Mouse (Mus musculus) stomach, postnatal 0 days (tissue): ENCODE measurements around the gene Bbx. TPM values are rescaled to one million over a fixed set of nuclear protein-coding genes. Genes with fewer than 3 reads are reported as not detected.

Experiments used
- ATAC-seq: fragments of 200-750 bp; cut with Nextera tagmentation; 2 replicates; pipeline ENCODE4 v1.8.0; 2017; ENCODE audit not compliant: low FRiP score, low TSS enrichment
- DNase-seq: peaks from one replicate; pipeline ENCODE4 v3.0.0-alpha.2; 2016; ENCODE audit warnings: low spot score
- H3K27ac ChIP-seq: fragments of 300-500 bp; sonication (generic); replicated peaks from 2 replicates; pipeline ENCODE4 v1.5.1; 2014; ENCODE audit warnings: mild to moderate bottlenecking, control low read depth
- H3K27me3 ChIP-seq: fragments of 300-500 bp; sonication (generic); 2 replicates; pipeline ENCODE4 v1.6.1; 2014; ENCODE audit warnings: low read length; ENCODE audit not compliant: control insufficient read depth, insufficient read depth
- H3K36me3 ChIP-seq: fragments of 300-500 bp; sonication (generic); 2 replicates; pipeline ENCODE4 v1.6.1; 2014; ENCODE audit warnings: low read length, mixed read lengths; ENCODE audit not compliant: control insufficient read depth, insufficient read depth
- H3K4me1 ChIP-seq: fragments of 300-500 bp; sonication (generic); replicated peaks from 2 replicates; pipeline ENCODE4 v1.6.1; 2014; ENCODE audit warnings: antibody characterized with exemption; ENCODE audit not compliant: control insufficient read depth, insufficient read depth
- H3K4me2 ChIP-seq: fragments of 300-500 bp; sonication (generic); replicated peaks from 2 replicates; pipeline ENCODE4 v1.6.1; 2014; ENCODE audit warnings: low read depth, mild to moderate bottlenecking, control low read depth, moderate library complexity
- H3K4me3 ChIP-seq: fragments of 300-500 bp; sonication (generic); 2 replicates; pipeline ENCODE4 v1.5.1; 2014; ENCODE audit warnings: low read depth, low read length, control low read depth
- H3K9ac ChIP-seq: fragments of 300-500 bp; sonication (generic); 2 replicates; pipeline ENCODE4 v1.6.1; 2014; ENCODE audit warnings: mild to moderate bottlenecking, low read length, control low read depth, mixed read lengths
- H3K9me3 ChIP-seq: fragments of 300-500 bp; sonication (generic); 2 replicates; pipeline ENCODE4 v1.6.1; 2016; ENCODE audit warnings: low read length; ENCODE audit not compliant: control insufficient read depth
- CTCF ChIP-seq: IDR thresholded peaks from 2 replicates; pipeline ENCODE4 v1.5.1; 2016; ENCODE audit warnings: antibody characterized with exemption, low read depth, mild to moderate bottlenecking, moderate library complexity
- EP300 ChIP-seq: optimal IDR thresholded peaks from 2 replicates; pipeline ENCODE3; 2016; ENCODE audit warnings: antibody characterized with exemption
- WGBS: fragments of 180-500 bp; shearing (Covaris S2); extraction: QIAGEN DNeasy Blood & Tissue Kit; methylation state at CpG from one replicate; pipeline ENCODE4 v1.1.7; 2014; 5-methylcytosine and 5-hydroxymethylcytosine counted together
- polyA plus RNA-seq: library from polyadenylated mRNA; unstranded; fragments of >200 nt; fragmentation: Nextera tagmentation; extraction: Ambion mirVana; gene quantifications from 2 replicates; pipeline ENCODE4 v1.2.1, GENCODE M21; 2015

Gene Bbx
- polyA plus RNA-seq, 1 experiment from 2014 or later, result 17.9 TPM

DNA sequence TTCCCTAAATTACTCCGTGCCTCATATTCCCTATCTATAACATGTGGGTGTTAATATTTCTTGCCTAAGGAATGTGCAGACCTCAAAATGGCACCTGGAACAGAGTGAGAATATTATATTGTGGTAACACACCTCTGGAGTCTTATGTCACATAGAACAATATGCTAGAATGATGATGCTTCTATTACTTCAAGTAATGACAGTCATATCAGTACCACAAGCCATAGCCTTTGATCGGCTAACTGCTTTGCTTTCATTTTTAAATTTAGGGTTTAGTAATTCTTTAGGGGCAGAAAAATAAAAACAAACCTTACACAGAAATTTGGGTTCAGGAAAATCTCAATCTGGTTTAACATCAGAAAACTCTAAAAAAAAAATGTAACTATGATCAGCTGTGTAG lies 201.6 kb downstream of the Bbx start:
- no peak overlapping the region for H3K4me3 ChIP-seq
- H3K27me3 ChIP-seq, result no peaks in the 10 kb centered on the region
- H3K4me1 ChIP-seq, result no peaks in the 10 kb centered on the region
- DNase-seq (no peak), ATAC-seq (no peak)
- H3K9me3 ChIP-seq, result no peaks in the 10 kb centered on the region
- no peak overlapping the region for H3K4me2 ChIP-seq
- no peak overlapping the region for H3K27ac ChIP-seq
- no peak for TF ChIP-seq EP300
- no peak for TF ChIP-seq CTCF
- H3K36me3 ChIP-seq, result no peaks in the 10 kb centered on the region
- WGBS, result 93% methylated on average over 2 of the region's 2 CpGs
- no peak overlapping the region for H3K9ac ChIP-seq

GRCm38 (mm10) chr16:50228833-50229232 lies 203.4 kb downstream of the Bbx start:
- H3K4me1 ChIP-seq, result no peaks in the 10 kb centered on the region
- H3K27me3 ChIP-seq, result no peaks in the 10 kb centered on the region
- no peak overlapping the region for H3K4me3 ChIP-seq
- H3K9me3 ChIP-seq, result no peaks in the 10 kb centered on the region
- TF ChIP-seq EP300 (no peak), CTCF (no peak)
- no peak overlapping the region for H3K9ac ChIP-seq
- H3K4me2 ChIP-seq, result no peak overlapping the region
- peaks cover 7% of the 10 kb centered on the region; the same call in 1 of the 2 replicates for H3K36me3 ChIP-seq
- no peak for DNase-seq
- WGBS, result 95% methylated on average over 1 of the region's 1 CpGs
- ATAC-seq, result no peak
- H3K27ac ChIP-seq, result no peak overlapping the region

DNA sequence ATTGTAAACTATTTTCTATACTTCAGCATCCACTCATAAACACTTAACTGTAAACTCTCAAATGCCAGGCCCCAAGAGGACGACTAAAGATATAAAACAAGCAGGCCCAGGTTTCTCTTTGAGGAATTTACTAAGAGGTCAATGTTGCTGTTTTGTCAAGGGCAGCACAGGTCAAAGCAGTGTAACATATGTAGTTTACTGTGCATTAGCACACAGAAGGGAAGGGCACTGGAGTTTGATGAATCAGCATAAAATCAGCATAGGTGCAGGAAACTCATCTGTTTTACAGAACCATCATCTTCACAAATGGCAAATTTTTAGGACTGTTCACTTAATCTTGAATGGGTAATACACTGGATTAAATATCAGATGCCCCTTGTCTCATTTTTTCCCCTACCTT lies 205.9 kb downstream of the Bbx start:
- WGBS, result 51% methylated on average over 1 of the region's 1 CpGs
- Histone ChIP-seq H3K27me3 (no peaks in the 10 kb centered on the region), H3K4me2 (no peak overlapping the region), H3K9me3 (no peaks in the 10 kb centered on the region), H3K27ac (no peak overlapping the region), H3K36me3 (peaks cover 11% of the 10 kb centered on the region; the same call in 1 of the 2 replicates), H3K4me1 (no peaks in the 10 kb centered on the region), H3K4me3 (no peak overlapping the region), H3K9ac (no peak overlapping the region)
- ATAC-seq, result no peak
- no peak for TF ChIP-seq CTCF
- no peak for TF ChIP-seq EP300
- DNase-seq, result no peak

- Histone ChIP-seq H3K36me3 (peaks cover 11% of the 10 kb centered on the region; the same call in 1 of the 2 replicates), H3K27ac (no peak overlapping the region), H3K4me2 (no peak overlapping the region), H3K4me1 (no peaks in the 10 kb centered on the region), H3K9ac (no peak overlapping the region), H3K27me3 (no peaks in the 10 kb centered on the region), H3K9me3 (no peaks in the 10 kb centered on the region), H3K4me3 (no peak overlapping the region)
- TF ChIP-seq EP300 (no peak), CTCF (no peak)
- ATAC-seq, result no peak
- DNase-seq, result no peak
- WGBS, result 88% methylated on average over 3 of the region's 3 CpGs
Measured at GRCm38 (mm10) chr16:50224946-50225345, 207.2 kb downstream of the Bbx start.

DNA sequence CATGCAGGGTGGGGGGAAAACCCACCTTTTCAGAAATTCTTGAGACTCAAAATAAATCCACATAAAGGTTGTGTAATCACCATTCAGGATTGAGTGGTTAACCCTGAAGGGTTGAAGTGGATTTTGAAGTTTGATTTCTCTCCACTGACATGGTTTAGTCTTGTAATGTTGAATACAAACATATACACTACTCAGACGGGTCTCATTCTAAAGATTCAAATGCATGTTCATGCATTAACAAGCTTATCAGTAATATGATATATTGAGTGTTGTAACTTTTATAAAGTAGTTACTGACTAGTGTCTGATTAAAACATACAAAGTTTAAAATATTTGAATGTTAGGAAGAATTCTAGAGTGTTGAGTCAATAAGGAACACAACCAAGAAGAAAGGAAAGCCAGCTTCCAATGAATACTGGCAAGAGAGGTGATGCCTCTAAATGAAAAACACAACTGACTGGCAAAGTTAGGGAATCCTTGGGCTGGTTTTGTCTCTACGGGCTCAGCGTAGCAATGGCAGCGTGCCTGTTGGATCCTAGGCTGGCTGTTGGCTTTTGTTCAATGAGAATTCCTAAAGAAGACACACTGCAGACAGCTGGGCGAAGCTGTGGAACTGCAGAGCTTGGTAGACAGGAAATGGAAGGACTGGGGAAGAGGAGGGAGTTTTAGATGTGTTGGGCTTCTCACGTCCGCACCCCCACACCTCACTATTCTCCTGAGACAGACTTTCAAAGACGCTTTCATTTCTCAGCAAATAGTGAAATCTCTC lies 211.3 kb downstream of the Bbx start:
- H3K27me3 ChIP-seq, result no peaks in the 10 kb centered on the region
- no peak overlapping the region for H3K4me2 ChIP-seq
- peaks cover 14% of the 10 kb centered on the region; the same call in 1 of the 2 replicates for H3K36me3 ChIP-seq
- no peak overlapping the region for H3K27ac ChIP-seq
- DNase-seq, result no peak
- ATAC-seq, result no peak
- no peaks in the 10 kb centered on the region for H3K9me3 ChIP-seq
- no peaks in the 10 kb centered on the region for H3K4me1 ChIP-seq
- H3K9ac ChIP-seq, result no peak overlapping the region
- H3K4me3 ChIP-seq, result no peak overlapping the region
- TF ChIP-seq CTCF (no peak), EP300 (no peak)
- WGBS, result 59% methylated on average over 8 of the region's 8 CpGs

DNA sequence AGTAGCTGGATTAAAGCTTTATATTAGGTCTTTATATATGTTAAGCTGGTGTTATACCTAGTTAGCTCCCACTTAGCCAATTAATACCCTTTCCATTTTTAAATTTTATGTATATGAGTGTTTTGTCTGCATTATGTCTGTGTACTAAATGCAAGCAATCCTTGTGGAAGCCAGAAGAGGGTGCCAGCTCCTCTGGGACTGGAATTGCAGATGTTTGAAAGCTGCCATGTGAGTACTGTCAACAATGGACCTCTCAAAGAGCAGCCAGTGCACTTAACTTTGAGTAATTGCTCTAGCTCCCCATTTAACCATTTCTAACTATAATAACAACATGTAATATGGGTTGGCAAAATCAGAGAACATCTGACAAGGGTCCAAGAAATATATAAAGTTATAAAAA lies 215.1 kb downstream of the Bbx start:
- no peak overlapping the region for H3K4me2 ChIP-seq
- no peak overlapping the region for H3K4me3 ChIP-seq
- H3K36me3 ChIP-seq, result peaks cover 3% of the 10 kb centered on the region; the same call in 1 of the 2 replicates
- H3K9me3 ChIP-seq, result no peaks in the 10 kb centered on the region
- ATAC-seq, result no peak
- DNase-seq, result no peak
- H3K27ac ChIP-seq, result no peak overlapping the region
- no peaks in the 10 kb centered on the region for H3K4me1 ChIP-seq
- H3K9ac ChIP-seq, result no peak overlapping the region
- H3K27me3 ChIP-seq, result no peaks in the 10 kb centered on the region
- TF ChIP-seq EP300 (no peak), CTCF (peak; percentile 48)
